Mouse (Mus musculus) stomach, postnatal 0 days (tissue): Measurements from ENCODE around the gene Lrguk.

ENCODE experiments used
- CTCF ChIP-seq: IDR thresholded peaks from 2 replicates; pipeline ENCODE4 v1.5.1; 2016; ENCODE audit warnings: antibody characterized with exemption, low read depth, mild to moderate bottlenecking, moderate library complexity
- EP300 ChIP-seq: optimal IDR thresholded peaks from 2 replicates; pipeline ENCODE3; 2016; ENCODE audit warnings: antibody characterized with exemption

GRCm38 (mm10) chr6:34013469-34013868 lies 15.8 kb upstream of the Lrguk start:
- TF ChIP-seq EP300 (no peak), CTCF (no peak)
